Mouse (Mus musculus): ENCODE results near the gene Hoxc12. TPM values are rescaled to one million over a fixed set of nuclear protein-coding genes. Genes with fewer than 3 reads are reported as not detected.

The Hoxc12 gene
- total and polyA plus RNA-seq, 3 experiments, result not detected

GRCm38 (mm10) chr15:102904946-102905345 is 31.6 kb upstream of the Hoxc12 start:
- H3K27me3 ChIP-seq (replicated peaks), result peaks cover 91% of the 10 kb centered on the region
- no peaks in the 10 kb centered on the region for H3K9me3 ChIP-seq (replicated peaks; ENCODE audit: low read length)
- no peak overlapping the region for H3K27ac ChIP-seq (ENCODE audit: insufficient read depth, low read depth)
- dilution Hi-C loops (cut with MboI; ENCODE audit: extremely low pct_ligation_motif_present, extremely low pct_unique_long_range_greater_than_20kb, low sequenced_read_pairs) (no loop called here), in situ Hi-C loops (cut with MboI; ENCODE audit: low pct_ligation_motif_present, low pct_unique_long_range_greater_than_20kb, low sequenced_read_pairs) (no loop called here)
- no peak overlapping the region for H3K9ac ChIP-seq (ENCODE audit: insufficient read depth, low read depth)
- H3K4me3 ChIP-seq (replicated peaks in 1 of 3; ENCODE audit: low read depth in 2 of 3, low read length in 2 of 3, poor library complexity in 1 of 3), result no peak overlapping the region
- no peak for DNase-seq (ENCODE audit: extremely low read depth)
- H3K79me2 ChIP-seq (replicated peaks; ENCODE audit: control insufficient read depth, extremely low read depth, insufficient read depth, poor library complexity, severe bottlenecking), result no peaks in the 10 kb centered on the region
- no peaks in the 10 kb centered on the region for H3K4me1 ChIP-seq (ENCODE audit: control insufficient read depth in 1 of 2, insufficient read depth in 2 of 2)
- TF ChIP-seq BHLHE40 (IDR thresholded peaks at IDR 0.05; ENCODE audit: low read depth, low read length) (no peak), KAT2A (IDR thresholded peaks at IDR 0.05; ENCODE audit: insufficient replicate concordance, low read length) (no peak), USF1 (IDR thresholded peaks at IDR 0.05; ENCODE audit: low read depth, low read length) (no peak), POLR2A (IDR thresholded peaks at IDR 0.05; ENCODE audit: low read depth, low read length) (no peak), CHD1 (IDR thresholded peaks at IDR 0.05; ENCODE audit: low read depth, low read length) (no peak), PAX5 (IDR thresholded peaks at IDR 0.05; ENCODE audit: low read length) (no peak), POLR2AphosphoS2 (IDR thresholded peaks at IDR 0.05; ENCODE audit: low read depth, low read length) (no peak), USF2 (conservative IDR thresholded peaks at IDR 0.05; ENCODE audit: low read depth, low read length) (no peak), JUND (conservative IDR thresholded peaks at IDR 0.05; ENCODE audit: low read depth, low read length) (no peak), SMC3 (IDR thresholded peaks at IDR 0.05; ENCODE audit: low read depth, low read length) (no peak), ELF1 (IDR thresholded peaks at IDR 0.05; ENCODE audit: low read depth, low read length) (no peak), NELFE (IDR thresholded peaks at IDR 0.05; ENCODE audit: low read depth, low read length) (no peak), MAFK (IDR thresholded peaks at IDR 0.05; ENCODE audit: insufficient replicate concordance, low read length) (no peak), MAX (IDR thresholded peaks at IDR 0.05; ENCODE audit: low read length) (no peak), SIN3A (IDR thresholded peaks at IDR 0.05; ENCODE audit: low read length) (no peak), MYC (IDR thresholded peaks at IDR 0.05; ENCODE audit: low read depth, low read length) (no peak), IRF4 (IDR thresholded peaks at IDR 0.05; ENCODE audit: low read depth, low read length) (no peak), NRF1 (IDR thresholded peaks at IDR 0.05; ENCODE audit: low read depth, low read length) (no peak)
- no peaks in the 10 kb centered on the region for H3K36me3 ChIP-seq (replicated peaks in 1 of 2; ENCODE audit: control insufficient read depth in 1 of 2, insufficient read depth in 1 of 2, low read length in 1 of 2)
- no peak overlapping the region for H3K4me2 ChIP-seq (ENCODE audit: insufficient read depth, low read depth, poor library complexity, severe bottlenecking)

- H3K9ac ChIP-seq (ENCODE audit: insufficient read depth, low read depth), result no peak overlapping the region
- in situ Hi-C loops (cut with MboI; ENCODE audit: low pct_ligation_motif_present, low pct_unique_long_range_greater_than_20kb, low sequenced_read_pairs) (no loop called here), dilution Hi-C loops (cut with MboI; ENCODE audit: extremely low pct_ligation_motif_present, extremely low pct_unique_long_range_greater_than_20kb, low sequenced_read_pairs) (no loop called here)
- no peaks in the 10 kb centered on the region for H3K79me2 ChIP-seq (replicated peaks; ENCODE audit: control insufficient read depth, extremely low read depth, insufficient read depth, poor library complexity, severe bottlenecking)
- H3K27me3 ChIP-seq (replicated peaks), result peaks cover 96% of the 10 kb centered on the region
- no peak overlapping the region for H3K4me3 ChIP-seq (replicated peaks in 1 of 3; ENCODE audit: low read depth in 2 of 3, low read length in 2 of 3, poor library complexity in 1 of 3)
- no peak overlapping the region for H3K4me2 ChIP-seq (ENCODE audit: insufficient read depth, low read depth, poor library complexity, severe bottlenecking)
- H3K4me1 ChIP-seq (ENCODE audit: control insufficient read depth in 1 of 2, insufficient read depth in 2 of 2), result no peaks in the 10 kb centered on the region
- no peaks in the 10 kb centered on the region for H3K9me3 ChIP-seq (replicated peaks; ENCODE audit: low read length)
- no peak for DNase-seq (ENCODE audit: extremely low read depth)
- H3K36me3 ChIP-seq (replicated peaks in 1 of 2; ENCODE audit: control insufficient read depth in 1 of 2, insufficient read depth in 1 of 2, low read length in 1 of 2), result no peaks in the 10 kb centered on the region
- TF ChIP-seq CHD1 (IDR thresholded peaks at IDR 0.05; ENCODE audit: low read depth, low read length), result no peak
- no peak for TF ChIP-seq PAX5 (IDR thresholded peaks at IDR 0.05; ENCODE audit: low read length)
- no peak for TF ChIP-seq NELFE (IDR thresholded peaks at IDR 0.05; ENCODE audit: low read depth, low read length)
- no peak for TF ChIP-seq ZNF384 (IDR thresholded peaks at IDR 0.05; ENCODE audit: low read depth, low read length)
- no peak for TF ChIP-seq UBTF (IDR thresholded peaks at IDR 0.05; ENCODE audit: low read depth, low read length)
- no peak for TF ChIP-seq MEF2A (IDR thresholded peaks at IDR 0.05; ENCODE audit: borderline replicate concordance, low read depth, low read length)
- no peak overlapping the region for H3K27ac ChIP-seq (ENCODE audit: insufficient read depth, low read depth)
Measured at GRCm38 (mm10) chr15:102909536-102909935, 27.0 kb upstream of the Hoxc12 start.
